Mouse (Mus musculus) heart, adult 9 months (tissue): ENCODE measurements around the gene Dlx1.

Experiments used
- DNase-seq, 2 experiments: peaks; one replicate each; pipeline ENCODE4 v3.0.0; 2022; ENCODE audit warnings: low spot score in 2 of 2

Dlx1 gene

DNA sequence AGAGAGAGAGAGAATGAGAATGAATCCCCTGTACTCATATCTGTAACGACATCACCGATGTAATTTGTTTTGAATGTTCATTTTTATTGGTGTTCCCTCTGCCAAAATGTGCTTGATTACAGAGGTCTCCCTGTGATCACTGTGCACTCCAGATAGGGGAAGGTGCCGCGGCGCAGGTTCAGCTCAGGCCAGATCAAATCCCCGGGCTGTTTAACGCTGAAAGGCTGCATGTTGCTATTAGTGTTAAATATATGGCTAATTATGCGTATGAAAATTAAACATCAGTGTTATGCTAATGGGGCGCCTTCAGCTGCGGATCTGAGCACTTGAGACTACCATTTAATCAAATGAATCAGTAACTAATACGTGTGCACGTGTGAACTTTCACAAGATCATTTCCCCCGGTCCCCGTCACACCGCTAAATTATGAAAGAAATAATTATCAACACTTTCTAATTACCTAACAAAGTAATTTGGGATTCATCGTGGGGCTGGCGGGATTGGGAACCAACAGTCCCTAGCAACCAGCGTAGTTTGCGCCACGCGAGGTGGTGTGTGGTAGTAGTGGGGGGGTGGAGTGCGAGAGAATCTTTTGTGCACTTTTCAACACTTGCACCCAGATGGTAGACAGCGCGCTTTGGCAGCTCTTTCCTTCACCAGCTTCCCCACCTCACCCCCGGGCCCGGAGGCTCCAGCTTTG, at the start of gene Dlx1:
TSS of gene Dlx1 (plus strand) at position 100 of the 700 bp plus-strand sequence.
- DNase-seq, result no peak

DNA sequence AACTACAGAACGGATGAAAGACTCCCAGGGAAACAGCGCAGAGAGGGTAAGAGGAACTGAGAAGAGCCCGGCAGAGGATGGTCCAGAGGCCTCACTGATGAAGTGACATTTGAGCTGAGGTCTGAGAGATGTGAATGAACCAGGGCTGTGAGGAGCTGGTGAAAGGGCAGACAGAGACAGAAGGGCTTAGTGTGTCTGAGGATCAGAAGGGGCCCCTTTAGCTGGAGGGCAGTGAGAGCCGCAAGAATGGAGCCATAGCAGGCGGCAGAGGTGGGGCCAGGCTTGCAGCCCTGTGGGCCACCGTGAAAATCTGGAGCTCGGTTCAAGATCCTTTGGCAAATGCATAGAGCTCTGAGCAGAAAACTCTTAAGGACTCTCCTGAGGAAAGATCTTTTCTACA, 48.0 kb upstream of the Dlx1 start:
- no peak for DNase-seq

DNA sequence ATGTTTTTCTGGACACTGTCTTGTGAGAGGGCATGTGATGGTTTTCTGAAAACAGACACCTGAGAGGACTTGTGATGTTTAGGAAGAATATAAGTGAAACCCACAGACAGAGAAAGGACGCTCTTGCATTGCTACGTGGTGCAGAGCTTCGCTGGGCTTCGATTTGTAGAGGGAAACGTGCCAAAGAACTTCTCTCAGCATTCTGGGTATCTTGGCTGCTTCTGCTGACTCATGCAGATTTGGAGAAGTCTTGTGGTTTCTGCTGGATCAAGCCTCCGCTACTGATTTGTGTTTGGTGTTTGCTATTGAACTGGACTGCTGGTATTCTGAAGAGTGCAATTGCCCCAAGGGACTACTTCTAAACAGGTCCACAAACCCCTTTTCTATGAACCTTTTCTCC, 46.1 kb upstream of the Dlx1 start:
- no peak for DNase-seq

DNA sequence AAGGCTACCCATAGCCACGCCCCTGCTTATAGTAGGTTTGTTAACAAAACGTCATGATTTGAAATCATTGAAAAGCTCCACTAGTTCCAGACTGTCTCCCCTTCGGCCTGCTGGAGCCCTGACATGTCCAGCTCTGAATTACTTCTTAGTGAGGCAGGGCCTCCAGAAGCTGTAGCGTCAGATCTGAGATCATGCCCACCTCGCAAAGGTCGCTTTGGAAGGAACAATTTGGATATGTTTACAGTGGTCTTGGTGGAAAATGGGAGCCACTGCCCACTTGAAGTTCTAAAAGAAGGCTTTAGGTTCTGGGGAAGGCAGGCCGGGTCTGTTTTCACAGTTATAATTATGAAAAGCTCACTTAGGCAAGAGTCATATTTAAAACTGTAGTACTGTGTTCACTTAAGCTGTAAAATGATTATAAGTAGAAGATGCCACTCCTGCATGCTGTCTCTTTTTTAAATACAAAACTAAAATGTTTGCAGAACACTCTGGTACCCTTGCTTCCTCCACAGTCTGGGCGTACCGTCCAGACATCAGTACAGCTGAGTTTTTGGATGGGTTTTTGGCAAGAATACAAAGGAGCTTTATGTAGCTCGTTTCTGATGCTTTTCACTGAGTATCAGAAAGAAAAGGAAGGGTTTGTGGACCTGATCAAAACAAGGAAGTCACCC, 44.7 kb upstream of the Dlx1 start:
- DNase-seq, result no peak

DNA sequence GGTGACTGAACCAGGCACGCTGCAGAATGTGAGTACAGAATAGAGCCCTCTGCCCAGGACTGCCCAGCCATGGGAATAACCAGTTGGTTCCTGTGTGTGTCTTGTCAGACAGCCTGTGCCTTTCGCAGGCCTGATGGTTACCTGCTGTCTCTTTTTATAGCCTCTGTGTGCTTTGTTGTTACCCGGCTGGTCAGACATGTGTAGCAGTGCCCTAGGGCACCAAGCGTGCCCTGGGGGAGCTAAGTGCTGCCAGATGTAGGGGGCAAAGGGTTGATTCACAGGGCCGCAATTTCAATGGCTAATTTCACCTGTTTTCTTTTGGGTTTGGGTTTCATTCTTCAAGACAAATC, 44.2 kb upstream of the Dlx1 start:
- DNase-seq, result no peak

DNA sequence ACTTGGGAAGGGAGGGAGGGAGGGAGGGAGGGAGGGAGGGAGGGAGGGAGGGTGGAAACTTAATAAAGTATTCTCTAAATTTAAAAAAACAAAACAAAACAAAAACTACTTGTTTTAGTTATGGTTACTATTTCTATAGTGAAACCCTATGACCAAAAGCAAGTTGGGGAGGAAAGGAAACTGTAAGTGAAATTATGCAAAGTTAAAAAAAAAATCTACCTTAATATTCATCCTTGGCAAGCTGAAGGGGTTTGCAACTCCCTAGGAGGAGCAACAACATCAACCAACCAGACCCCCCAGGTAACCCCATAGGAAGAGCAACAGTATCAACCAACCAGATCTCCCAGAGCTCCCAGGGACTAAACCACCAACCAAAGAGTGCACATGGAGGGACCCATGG, 36.6 kb upstream of the Dlx1 start:
- DNase-seq, result no peak

DNA sequence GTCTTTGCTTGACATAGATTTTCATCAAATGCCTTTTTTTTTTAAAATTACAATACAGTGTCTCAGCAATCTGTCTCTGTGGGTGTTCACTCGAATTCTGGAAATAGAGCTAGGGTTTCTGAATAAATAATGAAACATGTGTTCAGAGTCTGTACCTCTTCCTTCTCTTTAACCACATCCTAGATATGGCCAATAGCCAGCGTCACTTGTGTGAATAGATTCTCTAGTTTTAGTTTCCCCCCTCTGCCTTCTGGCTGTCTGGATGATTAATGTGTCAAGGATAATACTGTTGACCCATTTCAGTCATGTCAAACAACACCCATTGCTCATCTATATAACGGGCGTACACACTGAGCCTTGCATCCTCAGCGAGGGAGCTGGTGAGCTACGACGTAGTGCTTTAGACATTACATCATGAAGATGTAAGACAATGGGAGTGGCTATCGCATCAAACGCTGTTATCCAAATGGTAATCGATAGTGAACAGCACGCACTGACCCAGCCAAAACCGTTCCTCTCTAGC, 34.7 kb upstream of the Dlx1 start:
- no peak for DNase-seq

DNA sequence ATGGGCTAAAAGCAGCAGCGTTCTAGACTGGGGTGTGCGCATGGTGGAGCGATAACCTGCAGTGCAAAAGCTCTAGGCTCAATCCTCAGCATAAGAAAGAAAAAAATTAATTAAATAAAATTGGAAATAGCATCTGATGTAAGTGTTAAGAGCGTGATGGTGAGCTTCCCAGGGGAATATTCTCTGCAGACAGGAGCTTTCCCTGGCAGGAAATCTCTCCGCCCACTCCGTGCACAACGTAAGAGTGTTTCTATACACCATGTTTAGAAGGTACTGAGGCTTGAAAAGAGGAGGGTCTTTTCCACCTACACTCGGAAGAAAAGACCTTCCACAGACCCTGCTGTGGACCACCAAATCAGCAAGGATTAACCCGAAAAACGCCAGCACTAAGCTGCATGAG, 33.4 kb upstream of the Dlx1 start:
- no peak for DNase-seq

DNA sequence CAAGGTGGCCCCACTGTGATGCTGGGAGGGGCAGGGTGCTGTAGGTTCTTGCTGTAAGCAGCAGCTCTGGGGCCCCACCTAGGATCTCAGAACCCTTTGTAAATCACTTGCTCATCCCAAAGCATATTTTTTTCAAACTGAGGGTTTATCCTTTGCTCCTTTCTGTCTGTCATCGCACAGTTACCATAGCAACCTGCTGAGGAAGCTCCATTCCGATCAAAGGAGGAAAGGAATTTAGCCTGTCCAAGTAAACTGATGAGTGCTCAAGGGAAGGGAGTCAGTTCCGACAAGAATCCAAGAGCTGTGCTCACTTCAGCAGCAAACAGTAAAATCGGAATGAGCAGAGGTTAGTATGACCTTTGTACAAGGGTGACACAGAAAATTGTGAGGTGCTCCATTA, 32.9 kb upstream of the Dlx1 start:
- DNase-seq, result no peak

DNA sequence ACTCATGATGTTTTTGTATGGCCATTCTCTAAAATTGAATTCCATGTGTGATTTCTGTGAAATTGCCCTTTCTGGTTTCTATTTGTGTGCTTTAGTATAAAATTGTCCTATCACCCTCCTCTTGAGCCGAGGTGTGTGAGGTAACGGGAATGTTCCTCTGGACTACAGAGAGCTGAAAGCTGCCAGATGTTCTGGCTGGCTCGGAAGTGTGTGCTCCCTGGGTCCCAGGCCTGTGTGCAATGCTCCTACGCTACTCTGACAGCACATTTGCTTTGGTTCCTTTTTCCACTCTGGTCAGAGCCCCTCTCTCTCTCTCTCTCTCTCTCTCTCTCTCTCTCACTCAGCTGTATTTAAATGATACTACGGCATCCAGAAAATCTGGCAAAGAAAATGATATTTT, 30.7 kb upstream of the Dlx1 start:
- no peak for DNase-seq

DNA sequence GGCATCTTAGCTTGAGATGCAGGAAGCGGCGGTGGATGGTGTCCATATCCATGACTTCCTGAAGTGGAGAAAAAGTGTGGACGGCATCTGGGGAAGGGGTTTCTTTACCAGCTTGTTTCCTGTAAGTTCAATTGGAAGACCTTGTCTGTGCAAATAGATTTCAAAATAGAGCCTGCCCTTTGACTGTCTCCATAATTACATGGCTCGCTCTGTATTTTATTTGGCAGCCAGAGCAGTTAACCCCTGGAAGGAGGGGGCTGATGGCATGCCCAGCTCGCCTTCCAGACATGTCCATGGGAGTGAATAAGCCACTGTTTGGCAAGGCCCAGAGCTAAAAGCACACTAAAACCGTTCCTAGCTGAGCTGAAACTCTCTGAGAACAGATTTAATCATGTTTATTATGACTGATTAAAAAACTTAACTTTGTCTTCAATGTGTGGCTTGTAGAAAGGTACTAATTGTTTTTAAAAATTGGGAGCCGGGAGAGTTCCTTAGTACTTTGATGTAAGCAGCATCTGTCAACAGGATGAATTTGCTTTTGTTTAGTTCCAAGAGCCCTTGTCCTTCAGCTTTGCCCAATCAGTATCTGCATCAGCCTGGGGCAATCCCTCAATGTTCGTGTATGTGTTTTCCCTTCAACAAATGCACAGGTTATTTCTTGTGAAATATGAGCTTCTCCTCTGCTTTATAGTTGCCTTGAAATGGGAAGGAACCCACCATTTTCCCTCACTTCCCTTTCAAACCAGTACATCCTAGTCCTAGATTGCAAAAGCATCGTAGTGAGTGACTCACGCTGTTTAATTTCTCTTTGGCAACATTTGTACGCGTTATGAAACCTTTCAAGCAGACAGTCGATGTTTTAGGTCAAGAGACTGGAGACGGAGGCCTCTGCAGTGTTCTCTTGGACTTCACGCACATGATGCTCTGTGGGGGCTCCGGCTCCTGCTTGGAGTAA, 28.4 kb upstream of the Dlx1 start:
- peak; percentile 17 to 22 for DNase-seq

DNA sequence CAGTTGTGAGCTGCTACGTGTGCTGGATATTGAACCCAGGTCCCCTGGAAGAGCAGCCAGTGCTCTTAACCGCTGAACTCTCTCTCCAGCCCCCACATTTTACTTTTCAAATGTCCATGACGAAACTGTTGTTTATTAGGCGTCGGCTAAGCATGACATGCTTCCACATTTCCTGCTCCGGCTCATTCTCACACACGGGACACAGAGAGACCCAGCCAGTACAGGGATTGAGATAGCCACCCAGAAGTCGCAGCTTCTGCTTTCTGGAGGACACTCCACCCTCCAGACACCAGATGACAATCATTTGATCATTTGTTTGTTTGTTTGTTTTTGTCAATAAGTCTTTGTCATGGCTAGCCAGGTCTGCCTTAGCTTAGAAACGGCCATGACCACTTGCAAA, 23.1 kb upstream of the Dlx1 start:
- no peak for DNase-seq

DNA sequence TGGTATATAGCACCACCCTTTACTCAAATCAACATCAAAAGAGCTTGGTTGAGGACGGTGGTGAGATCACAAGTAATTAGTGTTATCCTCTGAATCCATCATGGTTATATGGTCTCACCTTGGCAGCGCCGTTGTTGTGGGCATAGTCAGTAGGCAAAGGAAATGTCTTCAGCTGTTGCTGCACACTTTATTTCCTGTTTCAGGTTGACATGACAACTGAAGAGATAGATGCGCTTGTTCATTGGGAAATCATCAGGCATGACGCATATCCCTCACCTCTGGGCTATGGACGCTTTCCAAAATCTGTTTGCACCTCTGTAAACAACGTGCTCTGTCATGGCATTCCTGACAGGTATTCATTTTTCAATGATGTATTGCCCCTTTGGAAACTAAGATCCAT, 16.7 kb upstream of the Dlx1 start:
- DNase-seq, result no peak

DNA sequence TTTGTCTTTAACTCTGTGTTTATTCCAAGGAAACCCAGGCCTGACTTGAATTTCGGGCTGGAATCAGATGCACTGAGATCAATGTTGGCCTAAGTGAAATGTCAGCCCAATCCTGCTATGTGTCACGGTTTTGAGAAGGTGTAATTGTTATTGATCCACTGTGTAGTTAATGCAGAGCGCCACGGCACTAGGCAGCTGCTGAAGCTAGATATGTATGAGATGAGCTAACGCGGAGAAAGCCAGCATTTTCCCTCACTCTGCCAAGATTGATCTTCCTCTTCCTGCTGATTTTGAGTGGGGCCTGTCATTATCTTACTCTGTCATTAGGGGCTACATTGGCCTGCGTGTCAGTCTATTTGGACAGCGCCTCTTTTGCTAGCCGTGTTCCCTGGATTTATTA, 15.6 kb upstream of the Dlx1 start:
- no peak for DNase-seq

DNA sequence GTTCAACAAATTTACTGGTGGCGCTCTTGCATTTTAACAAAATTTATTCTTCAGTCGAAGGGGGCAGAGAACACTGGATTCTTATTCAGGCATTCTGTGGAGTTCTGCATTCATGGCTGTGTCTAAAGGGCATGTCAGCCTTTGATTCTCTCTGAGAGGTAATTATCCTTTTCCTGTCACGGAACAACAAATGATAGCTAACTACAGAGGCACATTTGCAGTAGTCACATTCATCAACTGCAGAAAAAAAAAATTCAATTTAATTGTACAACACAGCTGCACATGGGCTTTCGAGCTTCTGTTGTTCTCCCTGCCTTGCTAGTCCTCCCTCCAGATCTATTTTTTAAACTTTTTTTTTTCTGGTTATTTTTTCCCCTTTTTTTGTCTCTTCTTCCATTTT, 10.9 kb upstream of the Dlx1 start:
- no peak for DNase-seq

DNA sequence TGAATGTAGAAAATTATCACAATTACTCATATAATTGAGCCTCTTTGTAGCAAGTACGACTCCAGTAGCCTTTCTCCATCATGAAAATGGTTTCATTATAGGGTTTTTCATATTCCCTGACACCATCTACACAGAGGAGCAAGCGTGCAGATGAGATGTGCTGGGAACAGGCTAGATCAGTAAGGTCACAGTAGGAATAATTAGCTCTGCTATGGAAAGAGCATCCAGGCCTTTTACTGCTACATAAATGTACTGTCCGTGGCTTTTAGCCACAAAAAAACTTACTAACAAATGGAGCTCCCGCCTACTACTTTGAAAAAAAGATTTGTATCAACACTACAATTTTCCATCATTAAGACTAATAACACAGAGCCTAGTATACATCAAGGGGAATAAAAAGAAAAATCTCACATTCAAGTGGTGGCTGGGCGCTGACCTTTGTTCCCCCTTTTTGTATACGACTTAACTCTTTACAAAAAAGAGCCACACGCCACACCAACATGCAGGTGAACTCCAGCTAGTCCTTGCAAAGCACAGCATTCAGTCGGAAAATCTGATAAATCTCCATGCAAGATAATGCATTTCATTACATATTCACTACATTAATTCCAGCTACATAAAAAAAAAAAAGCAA, 10.3 kb upstream of the Dlx1 start:
- DNase-seq, result no peak

DNA sequence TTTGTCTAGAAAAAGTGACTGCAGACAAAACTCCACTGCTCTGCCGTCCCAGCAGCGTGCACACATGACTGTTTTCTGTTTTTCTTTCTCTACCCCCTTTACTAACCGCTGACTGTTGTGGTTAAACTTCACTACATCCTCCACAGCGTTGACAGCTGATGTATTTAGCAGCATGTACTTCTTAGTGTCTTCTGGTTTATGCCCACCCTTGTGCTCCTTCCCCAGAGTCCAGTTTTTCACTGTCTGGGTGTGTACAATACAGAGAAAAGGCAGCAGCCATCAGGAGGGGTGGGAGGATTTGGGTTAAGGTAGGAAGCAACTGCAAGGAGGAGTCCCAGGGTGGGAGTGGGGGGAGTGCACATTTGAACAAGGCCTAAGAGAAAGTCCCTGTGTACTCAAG, 5.0 kb upstream of the Dlx1 start:
- DNase-seq, result no peak

DNA sequence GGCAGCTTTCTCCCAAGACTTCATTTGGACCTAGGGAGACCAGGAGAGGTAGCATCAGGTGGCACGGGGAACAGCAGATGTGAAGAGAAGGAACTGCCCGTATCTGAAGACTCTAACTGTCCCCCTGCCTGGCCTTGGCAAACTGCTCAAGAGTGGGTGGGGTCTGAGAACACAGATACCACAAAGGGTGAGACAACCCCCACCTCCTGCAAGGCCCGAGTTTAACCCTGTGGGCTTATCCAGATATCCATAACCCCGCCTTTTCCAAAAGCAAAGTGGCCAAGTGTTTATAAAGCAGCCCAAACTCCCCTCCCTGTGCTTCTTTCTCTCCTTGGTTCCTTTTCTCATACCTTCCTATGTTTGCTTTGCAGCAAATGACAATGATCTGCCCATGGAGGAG, 4.5 kb upstream of the Dlx1 start:
- DNase-seq, result no peak

DNA sequence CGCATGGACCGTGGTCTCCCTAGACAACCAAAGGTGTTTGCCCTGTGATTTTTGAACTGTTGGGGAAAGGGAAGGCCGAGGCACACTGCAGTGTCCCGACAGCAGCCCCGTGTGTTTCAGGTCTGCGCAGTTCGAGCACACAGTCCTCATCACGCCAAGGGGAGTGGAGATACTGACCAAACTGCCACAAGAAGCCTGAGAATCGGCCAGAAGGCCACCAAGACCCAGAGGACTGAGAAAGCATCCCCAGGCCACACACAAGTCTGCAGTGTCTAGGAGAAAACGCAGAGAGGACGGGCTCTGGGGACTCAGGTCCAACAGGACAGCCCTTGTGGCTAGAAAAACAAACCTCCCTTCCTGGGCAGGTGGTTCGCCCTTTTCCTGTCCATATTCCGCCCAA, 3.1 kb upstream of the Dlx1 start:
- DNase-seq, result no peak

DNA sequence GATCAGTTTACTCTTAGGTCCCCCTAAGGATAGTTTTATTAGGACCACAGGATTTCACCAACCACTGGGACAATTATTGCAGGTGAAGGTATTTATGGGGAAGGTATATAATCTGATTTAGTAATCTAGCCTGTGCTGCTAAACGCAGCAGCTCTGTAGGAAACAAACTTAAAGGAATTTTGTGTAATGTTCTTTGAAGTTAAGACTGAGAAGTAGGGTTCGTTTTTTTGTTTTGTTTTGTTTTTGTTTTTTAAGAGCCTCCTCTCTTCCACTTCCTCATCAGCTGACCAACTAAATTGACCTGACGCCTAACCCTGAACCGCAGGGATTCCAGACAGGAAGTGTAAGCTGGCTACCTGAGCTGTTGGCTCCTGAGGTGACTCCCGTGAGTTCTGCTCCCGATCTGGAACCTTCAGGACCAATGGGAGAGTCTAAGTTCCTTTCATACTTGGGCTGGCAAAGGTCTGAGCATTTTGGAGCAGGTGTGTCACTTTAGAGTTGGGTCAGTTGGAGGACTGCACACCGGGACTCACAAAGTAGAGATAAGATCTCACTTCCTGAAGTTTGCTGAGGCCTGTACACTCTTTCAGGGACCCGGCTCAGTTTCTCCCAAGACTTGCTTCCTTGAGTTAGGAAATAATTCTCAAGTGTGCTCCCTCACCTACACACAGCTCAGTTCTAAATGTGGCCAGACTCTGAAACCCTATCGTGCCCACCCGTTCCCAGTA, 1.2 kb upstream of the Dlx1 start:
- DNase-seq, result no peak

DNA sequence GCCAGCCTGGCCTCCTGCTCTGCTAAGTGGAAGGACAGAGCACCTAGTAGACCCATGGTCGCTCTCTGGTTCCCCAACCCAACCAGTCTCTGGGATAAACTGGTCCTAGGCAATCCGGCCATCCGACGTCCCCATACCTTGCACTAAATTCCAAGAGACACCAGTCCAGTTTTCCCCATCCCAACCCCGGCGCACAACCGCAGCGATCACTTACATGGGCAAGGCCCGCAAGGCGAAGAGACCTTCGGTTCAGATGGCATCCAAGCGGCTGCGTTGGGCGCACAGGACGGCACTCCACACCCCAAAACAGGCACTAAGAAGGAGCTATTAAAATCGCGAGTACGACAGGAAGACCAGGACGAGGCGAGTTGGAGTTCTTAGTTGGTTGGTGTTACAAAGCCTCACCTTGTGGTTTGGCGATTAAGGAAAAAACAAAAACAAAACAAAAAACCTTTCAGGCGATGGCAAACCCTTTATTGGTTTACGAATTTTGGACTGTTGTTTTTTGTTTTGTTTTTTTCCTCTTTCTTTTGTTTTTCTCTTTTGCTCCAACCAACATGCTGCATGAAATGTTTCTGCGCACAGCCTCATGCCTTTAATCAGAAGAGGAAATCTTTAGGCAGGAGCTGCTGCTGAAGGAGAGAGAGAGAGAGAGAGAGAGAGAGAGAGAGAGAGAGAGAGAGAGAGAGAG, 445 bp upstream of the Dlx1 start:
- DNase-seq, result no peak
